Mouse (Mus musculus) gastrocnemius, adult 2 months (tissue): ENCODE measurements around the gene Actl7b. TPM values are rescaled to one million over a fixed set of nuclear protein-coding genes. Genes with fewer than 3 reads are reported as not detected.

Experiments
- DNase-seq: peaks from one replicate; pipeline ENCODE4 v3.0.0; 2022
- H3K27ac ChIP-seq: fragments of 200-600 bp; 2 replicates; pipeline ENCODE4 v1.8.1; 2022; ENCODE audit warnings: mild to moderate bottlenecking
- H3K4me3 ChIP-seq: fragments of 200-600 bp; 2 replicates; pipeline ENCODE4 v1.8.1; 2022; ENCODE audit warnings: mild to moderate bottlenecking, moderate library complexity
- CTCF ChIP-seq: fragments of 200-600 bp; IDR thresholded peaks from 2 replicates; pipeline ENCODE4 v1.8.1; 2022; ENCODE audit warnings: antibody characterized with exemption, mild to moderate bottlenecking, moderate library complexity
- intact Hi-C: fragments of 180-260 bp; cut with DNase I; formaldehyde crosslinking; loops from one replicate; pipeline ENCODE4 v1.15.1; 2025
- total RNA-seq, 2 experiments: library from RNA; stranded (reverse); gene quantifications; 2 replicates each; pipeline ENCODE4 v1.2.3; 2021

Actl7b gene
- total RNA-seq, 2 experiments from 2014 or later, result not detected

DNA sequence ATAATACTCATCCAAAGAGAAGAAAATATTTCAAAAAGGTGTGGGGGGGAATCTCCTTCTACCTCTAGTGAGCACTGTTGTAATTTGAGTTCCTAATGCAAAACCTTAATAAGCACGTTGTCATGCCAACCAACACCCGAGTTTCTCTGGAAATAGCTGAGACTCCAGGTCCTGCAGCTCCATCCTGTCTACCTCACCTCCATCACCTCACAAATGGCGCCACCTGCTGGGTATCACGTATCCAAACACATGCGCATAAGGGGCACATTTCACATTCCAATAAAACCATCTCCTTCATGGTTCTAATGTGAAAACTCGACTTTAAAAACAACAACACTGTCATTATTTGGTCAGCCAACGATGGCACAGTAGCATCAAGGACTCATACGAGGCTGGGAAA, 15.4 kb downstream of the Actl7b start:
- Histone ChIP-seq H3K4me3 (no peak overlapping the region), H3K27ac (no peak overlapping the region)
- no peak for DNase-seq
- TF ChIP-seq CTCF, result peak; percentile 38
- intact Hi-C loops, result no loop called here

DNA sequence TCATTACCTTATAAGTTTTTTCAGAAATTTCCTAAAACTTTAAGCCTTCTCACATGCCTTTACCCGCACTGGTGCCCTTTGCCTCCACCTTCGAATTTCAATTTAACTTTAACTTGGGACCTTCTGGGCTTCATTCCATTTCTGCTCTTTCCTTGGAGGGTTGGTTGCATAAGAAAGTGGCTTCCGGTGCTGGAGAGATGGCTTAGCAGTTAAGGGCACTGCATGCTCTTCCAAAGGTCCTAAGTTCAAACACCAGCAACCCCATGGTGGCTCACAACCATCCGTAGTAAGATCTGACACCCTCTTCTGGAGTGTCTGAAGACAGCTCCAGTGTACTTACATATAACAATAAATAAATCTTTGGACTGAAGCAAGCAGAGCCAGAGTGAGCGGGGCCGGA, 18.0 kb downstream of the Actl7b start:
- intact Hi-C loops, result no loop called here
- DNase-seq, result no peak
- Histone ChIP-seq H3K4me3 (no peak overlapping the region), H3K27ac (no peak overlapping the region)
- no peak for TF ChIP-seq CTCF

DNA sequence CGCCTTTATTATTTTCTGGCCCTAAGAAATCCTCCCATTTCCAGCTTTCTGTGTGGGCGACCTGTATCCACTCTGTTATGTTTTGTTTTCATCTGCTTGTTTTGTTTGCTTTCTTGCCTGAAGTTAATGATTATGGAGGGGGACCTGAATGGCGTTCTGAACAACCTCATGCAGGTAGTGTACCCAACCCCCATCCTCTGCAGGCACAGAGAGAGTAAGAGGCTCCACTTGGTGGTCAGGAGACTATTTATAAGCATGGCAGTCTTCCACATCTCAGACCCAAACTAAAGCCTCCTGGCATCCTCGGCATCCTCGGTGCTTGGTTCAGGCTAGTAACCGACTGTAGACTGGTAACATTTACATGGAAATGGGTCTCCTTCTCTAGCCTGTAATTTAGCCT, 18.9 kb downstream of the Actl7b start:
- no peak for TF ChIP-seq CTCF
- intact Hi-C loops, result no loop called here
- Histone ChIP-seq H3K4me3 (no peak overlapping the region), H3K27ac (no peak overlapping the region)
- no peak for DNase-seq

DNA sequence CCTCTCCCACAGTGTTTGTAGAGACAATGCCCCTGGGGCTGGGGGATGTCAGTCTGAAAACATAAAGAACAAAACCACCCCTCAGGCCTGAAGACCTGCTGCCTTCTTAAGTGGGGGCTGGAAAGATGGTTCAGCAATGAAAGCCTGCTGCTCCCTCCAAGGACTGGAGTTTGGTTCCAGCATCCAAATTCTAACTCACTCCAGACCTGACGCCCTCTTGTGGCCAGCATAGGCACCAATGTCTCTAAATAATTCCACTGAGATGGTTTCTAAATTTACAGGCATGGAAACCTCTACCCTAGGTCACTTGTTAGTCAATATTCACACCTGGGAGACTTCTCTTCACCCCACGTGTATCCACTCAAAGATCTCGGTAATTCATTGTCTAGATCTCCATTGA, 19.8 kb downstream of the Actl7b start:
- TF ChIP-seq CTCF, result peak; percentile 59
- intact Hi-C loops, result no loop called here
- H3K27ac ChIP-seq, result no peak overlapping the region
- no peak overlapping the region for H3K4me3 ChIP-seq
- DNase-seq, result peak; percentile 35

DNA sequence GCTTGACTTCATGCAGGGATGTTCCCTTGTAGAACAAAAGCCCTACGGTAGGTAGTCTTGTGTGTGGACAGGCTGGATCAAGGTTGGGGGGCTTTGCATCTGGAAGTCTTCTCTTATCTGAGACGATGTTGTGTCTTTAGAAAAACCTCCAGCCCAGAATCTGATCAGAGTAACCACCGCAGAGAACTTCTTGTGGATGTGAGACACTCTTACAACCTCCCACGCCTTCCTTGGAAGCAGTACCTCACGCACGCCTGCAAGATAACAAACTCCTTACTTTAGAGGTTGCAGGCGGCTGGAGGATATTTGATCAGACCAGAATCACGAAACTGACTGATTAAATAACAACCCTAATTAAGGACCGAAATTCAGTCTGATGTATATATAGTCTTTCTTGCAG, 20.8 kb downstream of the Actl7b start:
- intact Hi-C loops, result no loop called here
- DNase-seq, result no peak
- Histone ChIP-seq H3K27ac (no peak overlapping the region), H3K4me3 (no peak overlapping the region)
- TF ChIP-seq CTCF, result no peak

DNA sequence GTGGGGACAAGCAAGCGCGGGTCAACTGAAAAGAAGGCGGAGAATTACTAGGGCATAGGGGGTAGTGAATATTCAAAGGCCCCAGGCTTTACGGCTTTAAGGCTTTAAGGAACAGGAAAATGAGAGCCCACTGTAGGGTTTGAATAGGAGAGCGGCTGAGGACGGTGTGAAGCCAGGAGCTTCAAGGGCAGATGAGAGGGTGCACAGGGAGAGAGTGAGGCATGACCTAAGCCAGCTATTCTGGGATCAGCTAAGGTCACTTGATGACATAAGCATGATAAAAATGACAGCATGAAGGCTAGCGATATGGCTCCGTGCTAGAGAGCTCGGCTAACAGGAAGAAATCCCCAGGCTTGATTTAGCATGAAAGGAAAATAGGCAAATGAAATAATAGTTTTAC, 21.8 kb downstream of the Actl7b start:
- H3K27ac ChIP-seq, result no peak overlapping the region
- no peak for TF ChIP-seq CTCF
- intact Hi-C loops, result no loop called here
- H3K4me3 ChIP-seq, result no peak overlapping the region
- no peak for DNase-seq

DNA sequence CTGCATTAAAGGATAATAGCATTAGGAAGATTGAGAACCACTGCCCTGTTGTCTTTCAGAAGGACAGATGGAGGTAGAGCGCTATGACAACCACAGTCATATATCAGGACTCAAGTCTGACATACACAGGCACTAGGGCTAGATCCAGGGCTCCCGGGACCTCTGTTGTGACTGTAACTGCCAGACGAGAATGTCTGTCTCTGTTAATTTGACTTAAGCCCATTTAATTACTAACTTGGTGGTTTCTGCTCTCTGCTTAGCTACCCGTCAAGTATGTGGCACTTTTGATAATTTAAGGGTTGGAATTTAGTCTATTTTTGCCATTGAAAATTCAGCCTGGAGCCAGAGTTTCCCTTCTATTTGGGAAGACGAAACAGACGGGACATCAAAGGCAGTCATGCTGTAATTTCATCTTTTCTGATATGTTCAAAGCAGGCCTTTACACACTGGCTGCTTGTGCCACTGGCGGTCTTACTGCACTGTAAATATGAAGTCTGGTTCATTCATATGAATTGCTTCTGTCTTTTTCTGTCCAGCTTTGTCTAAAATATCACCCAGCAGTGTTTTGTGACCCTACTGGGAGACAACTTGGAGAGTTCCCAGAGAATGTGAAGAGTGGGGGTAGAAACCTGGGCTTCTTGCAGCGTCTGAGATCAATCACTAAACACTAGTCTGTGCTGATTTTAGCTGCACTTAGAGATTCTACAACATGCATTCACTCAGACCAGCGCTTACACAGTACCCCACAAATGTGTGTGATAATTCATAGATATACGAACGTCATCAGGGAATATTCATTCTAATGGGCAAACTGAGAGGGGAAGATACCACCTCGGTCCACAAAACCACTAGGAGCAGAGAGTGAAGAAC, 22.4 kb downstream of the Actl7b start:
- Histone ChIP-seq H3K27ac (no peak overlapping the region), H3K4me3 (no peak overlapping the region)
- no peak for DNase-seq
- intact Hi-C loops, result no loop called here
- no peak for TF ChIP-seq CTCF

DNA sequence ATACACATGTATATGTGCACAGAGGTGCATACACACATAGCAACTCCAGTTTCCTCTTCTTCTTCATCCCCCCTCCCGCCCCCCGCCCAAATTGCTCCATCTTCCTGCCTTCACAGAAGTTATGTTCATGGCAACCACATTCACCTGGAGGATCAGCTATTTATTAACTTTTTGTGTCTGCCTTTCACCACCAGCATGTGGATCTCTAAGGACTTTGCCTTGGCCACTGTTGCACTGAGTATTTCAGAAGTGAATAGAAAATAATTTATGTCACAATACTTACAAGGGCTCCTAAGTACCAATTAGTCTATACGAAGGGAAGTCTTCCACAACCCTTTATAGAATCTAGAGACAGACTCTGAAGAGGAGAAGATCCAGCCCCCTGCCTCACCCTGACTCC, 23.3 kb downstream of the Actl7b start:
- DNase-seq, result no peak
- intact Hi-C loops, result no loop called here
- no peak overlapping the region for H3K27ac ChIP-seq

DNA sequence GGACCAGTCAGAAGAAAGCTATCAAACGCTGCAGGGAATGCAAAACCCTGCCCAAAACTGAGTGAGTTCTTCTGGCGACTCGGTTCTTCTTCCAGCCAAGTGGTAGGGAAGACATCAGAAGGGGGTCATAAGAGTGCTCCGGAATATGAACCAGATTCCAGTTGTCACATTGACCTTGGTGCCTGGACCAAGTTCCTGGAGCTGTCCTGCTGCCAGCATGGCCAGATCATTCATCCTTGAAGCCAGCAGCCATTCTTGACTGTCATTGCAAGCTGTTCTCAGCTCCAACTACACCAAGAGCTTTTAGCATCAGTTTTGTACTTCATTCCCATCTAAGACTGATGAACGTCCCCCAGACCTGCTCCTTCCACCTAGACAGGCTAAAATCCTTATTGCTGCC, 24.4 kb downstream of the Actl7b start:
- H3K4me3 ChIP-seq, result no peak overlapping the region
- H3K27ac ChIP-seq, result no peak overlapping the region
- DNase-seq, result no peak
- no peak for TF ChIP-seq CTCF
- intact Hi-C loops, result no loop called here

More for the DNA sequence above, 23.3 kb downstream of the Actl7b start:
- TF ChIP-seq CTCF, result no peak
- H3K4me3 ChIP-seq, result no peak overlapping the region

DNA sequence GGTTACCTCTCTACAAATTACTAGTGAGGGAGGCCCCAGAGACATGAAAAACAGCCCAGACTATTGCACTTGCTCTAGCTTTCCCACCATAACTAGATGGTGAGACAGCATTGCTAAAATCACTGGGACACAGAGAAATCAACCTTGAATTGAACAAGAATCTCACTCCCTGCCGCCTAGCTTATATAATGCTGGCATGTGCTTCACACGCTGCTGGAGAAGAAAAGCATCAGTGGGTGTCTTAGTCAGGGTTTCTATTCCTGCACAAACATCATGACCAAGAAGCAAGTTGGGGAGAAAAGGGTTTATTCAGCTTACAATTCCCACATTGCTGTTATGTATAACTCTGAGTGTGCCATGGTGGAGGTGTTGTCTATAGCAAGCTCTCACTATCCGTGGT, 28.1 kb downstream of the Actl7b start:
- intact Hi-C loops, result no loop called here

DNA sequence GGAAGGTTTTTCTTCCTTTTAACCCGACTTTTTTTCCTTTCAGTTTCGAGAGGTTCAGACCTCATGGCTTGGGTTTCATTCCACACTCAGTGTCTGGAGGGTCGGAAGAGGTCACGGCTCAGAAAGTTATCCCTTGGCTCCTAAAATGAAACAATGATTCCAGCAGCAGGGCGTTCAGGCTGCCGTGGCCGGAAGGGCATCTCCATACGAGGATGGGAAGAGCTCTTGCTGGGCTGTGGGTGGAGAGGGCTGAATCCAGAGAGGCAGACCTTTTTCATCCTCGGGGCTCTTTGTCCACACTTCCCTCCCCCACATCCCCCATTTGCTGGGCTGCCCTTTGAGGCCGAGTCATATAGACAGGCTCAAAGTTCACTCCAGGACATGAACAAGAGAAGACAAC, 39.0 kb downstream of the Actl7b start:
- intact Hi-C loops, result no loop called here
- no peak for TF ChIP-seq CTCF
- Histone ChIP-seq H3K27ac (peak overlapping the region; percentile 70), H3K4me3 (peak overlapping the region; percentile 49)
- DNase-seq, result peak; percentile 51

More for the DNA sequence above, 28.1 kb downstream of the Actl7b start:
- Histone ChIP-seq H3K4me3 (no peak overlapping the region), H3K27ac (no peak overlapping the region)
- no peak for TF ChIP-seq CTCF
- no peak for DNase-seq

DNA sequence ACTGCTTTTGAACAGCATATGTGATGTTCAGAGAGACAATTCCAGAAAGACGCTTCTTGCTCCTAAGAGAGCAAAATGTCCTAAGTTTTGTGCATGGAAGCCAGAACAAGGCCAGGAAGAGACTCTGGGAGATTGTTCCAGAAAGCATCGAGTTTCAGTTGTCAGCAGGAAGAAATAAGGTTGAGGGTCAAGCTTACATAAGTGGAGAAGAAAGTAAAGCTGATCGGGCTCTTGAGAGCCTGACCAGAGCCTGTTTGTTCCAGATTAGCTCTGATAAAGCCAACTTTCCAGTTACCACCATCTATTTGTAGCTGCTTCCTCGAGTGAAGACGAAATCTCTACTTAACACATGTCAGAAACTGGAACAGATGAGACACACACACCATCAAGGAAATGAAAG, 42.6 kb downstream of the Actl7b start:
- intact Hi-C loops, result no loop called here
- TF ChIP-seq CTCF, result no peak
- DNase-seq, result no peak
- peak overlapping the region; percentile 32; the same call in 1 of the 2 replicates for H3K27ac ChIP-seq
- no peak overlapping the region for H3K4me3 ChIP-seq

DNA sequence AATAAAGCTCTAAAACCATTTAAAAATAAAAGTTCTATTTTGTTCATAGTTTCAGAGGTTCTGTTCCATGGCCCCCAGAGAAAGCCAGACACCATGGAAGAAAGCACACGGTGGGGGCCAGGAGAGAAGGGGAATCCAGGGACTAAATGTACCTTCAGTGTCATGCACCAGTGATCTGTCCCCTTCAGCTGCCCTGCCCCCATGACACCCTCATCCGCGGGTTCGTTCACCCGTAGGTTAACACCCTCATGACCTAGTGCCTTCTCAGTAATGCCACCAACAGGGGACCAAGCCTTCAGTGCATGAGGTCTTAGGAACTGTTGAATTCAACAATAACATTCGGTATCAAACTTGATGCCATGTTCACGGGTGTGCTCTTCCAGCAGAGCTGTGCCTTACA, 44.8 kb downstream of the Actl7b start:
- DNase-seq, result no peak
- Histone ChIP-seq H3K4me3 (no peak overlapping the region), H3K27ac (no peak overlapping the region)
- TF ChIP-seq CTCF, result no peak
- intact Hi-C loops, result no loop called here

Other genes with a start within 250 kb of the Actl7b start
- not detected for gene Gm26657, start 1.4 kb downstream of the Actl7b start, total RNA-seq
- gene Actl7a, start 2.0 kb upstream of the Actl7b start, total RNA-seq, result not detected
- gene Elp1, start 60.9 kb upstream of the Actl7b start, total RNA-seq, result 10 to 100 TPM; 21.2 to 27.4 TPM
- 1 to 10 TPM; 1.6 to 2.0 TPM for gene Fam206a, start 60.9 kb upstream of the Actl7b start, total RNA-seq
- gene Ctnnal1, start 123.7 kb upstream of the Actl7b start, total RNA-seq, result 10 to 100 TPM in 1 of 2 experiments, 1 to 10 TPM in 1; 9.0 to 12.6 TPM
- gene Tmem245, start 206.0 kb upstream of the Actl7b start, total RNA-seq, result 10 to 100 TPM; 18.0 to 24.6 TPM
- gene Frrs1l, start 248.9 kb upstream of the Actl7b start, total RNA-seq, result under 1 TPM in 1 of 2 experiments, not detected in 1; 0.03 TPM